ENCODE assay signal across 8 mouse cellular contexts in genomic region chr1:135788708-135789107, GRCm38 (mm10). TPM values are rescaled to one million over a fixed set of nuclear protein-coding genes. Genes with fewer than 3 reads are reported as not detected.
DNase-seq lines count a peak whose midpoint lies in the region; ATAC-seq and TF ChIP-seq lines count a peak whose summit lies in the region.

No protein-coding gene starts in this region.

- H3K27ac ChIP-seq in lung, embryonic 14.5 days (ENCODE audit: low read depth) = peak overlapping the region; percentile 12; the same call in 1 of the 2 replicates

- peak overlapping the region; percentile 74 for H3K4me3 ChIP-seq in megakaryocyte, embryonic 14.5 days (replicated peaks)
- H3K4me3 ChIP-seq in lung, embryonic 14.5 days (ENCODE audit: low read depth, low read length) = no peak overlapping the region

- no peak overlapping the region for H3K9ac ChIP-seq in lung, embryonic 14.5 days

- H3K9me3 ChIP-seq in megakaryocyte, embryonic 14.5 days = no peaks in the 10 kb centered on the region
- H3K9me3 ChIP-seq in lung, embryonic 14.5 days (ENCODE audit: low read depth, low read length) = no peaks in the 10 kb centered on the region

- peak; percentile 71 for DNase-seq in R1 (ENCODE audit: low read depth, low spot score)
- DNase-seq in heart, postnatal 25 days (ENCODE audit: low spot score) = peak; percentile 23
- DNase-seq in lung, embryonic 14.5 days = peak; percentile 59
- DNase-seq in urinary bladder, postnatal 25 days (ENCODE audit: low spot score) = peak; percentile 62
- DNase-seq in embryo, embryonic 11 days = no peak

- H3K27me3 ChIP-seq in megakaryocyte, embryonic 14.5 days (replicated peaks) = peaks cover 33% of the 10 kb centered on the region
- H3K27me3 ChIP-seq in lung, embryonic 14.5 days (ENCODE audit: insufficient read depth, low read length) = no peaks in the 10 kb centered on the region

- peak overlapping the region; percentile 39 for H3K4me2 ChIP-seq in lung, embryonic 14.5 days

- WGBS in lung, embryonic 14.5 days = 19% methylated on average over 10 of the region's 10 CpGs

- peaks cover 46% of the 10 kb centered on the region for H3K4me1 ChIP-seq in megakaryocyte, embryonic 14.5 days
- H3K4me1 ChIP-seq in lung, embryonic 14.5 days (ENCODE audit: insufficient read depth) = peaks cover 9% of the 10 kb centered on the region

- peak; percentile 57 for TF ChIP-seq CTCF in lung, embryonic 14.5 days (IDR thresholded peaks at IDR 0.05; ENCODE audit: low read depth)

- intact Hi-C loops in heart, postnatal 25 days (cut with DNase I) = loop anchor here (2.0 kb wide), 1 partner anchor 70 kb away; no protein-coding TSS in a partner anchor

- ATAC-seq in megakaryocyte, adult 5-6 weeks (ENCODE audit: poor library complexity, severe bottlenecking) = no peak
- no peak for ATAC-seq in lung, embryonic 14.5 days (ENCODE audit: insufficient read depth)
- no peak for ATAC-seq in frontal cortex, adult (ENCODE audit: low TSS enrichment)

- no peaks in the 10 kb centered on the region for H3K36me3 ChIP-seq in megakaryocyte, embryonic 14.5 days (replicated peaks; ENCODE audit: low read length)
- H3K36me3 ChIP-seq in lung, embryonic 14.5 days (ENCODE audit: insufficient read depth) = no peaks in the 10 kb centered on the region

RNA-seq across cellular contexts. Expression of gene Tnni1, which starts 9.5 kb away (rescaled TPM):
- polyA plus RNA-seq in megakaryocyte, embryonic 14.5 days (2012; ENCODE audit: insufficient read depth, low replicate concordance) = 0.82 TPM in 1 of 2 replicates, not detected in the other
- 0.36 and 0.45 TPM in 2 replicates for total RNA-seq in megakaryocyte, adult 5-6 weeks (2015)
- not detected in 2 replicates for total RNA-seq in megakaryocyte, adult 5-6 weeks (2017)
- 1 to 10 TPM; 2.0 to 2.3 TPM for total RNA-seq in heart, postnatal 25 days (2021)
- polyA plus RNA-seq in lung, embryonic 14.5 days (2014; fragmentation: Nextera tagmentation; extraction: Ambion mirVana) = 11.4 and 63.9 TPM in 2 replicates

RNA-seq across cellular contexts. Expression of gene Phlda3, which starts 22.8 kb away (rescaled TPM):
- polyA plus RNA-seq in megakaryocyte, embryonic 14.5 days (2012; ENCODE audit: insufficient read depth, low replicate concordance) = 104 and 232 TPM in 2 replicates
- 0.75 TPM in 1 of 2 replicates, not detected in the other for total RNA-seq in megakaryocyte, adult 5-6 weeks (2015)
- total RNA-seq in megakaryocyte, adult 5-6 weeks (2017) = 0.22 and 1.2 TPM in 2 replicates
- total RNA-seq in heart, postnatal 25 days (2021) = 10 to 100 TPM; 12.9 to 14.6 TPM
- polyA plus RNA-seq in lung, embryonic 14.5 days (2014; fragmentation: Nextera tagmentation; extraction: Ambion mirVana) = 75.4 and 79.5 TPM in 2 replicates

RNA-seq across cellular contexts. Expression of gene Lad1, which starts 29.7 kb away (rescaled TPM):
- polyA plus RNA-seq in megakaryocyte, embryonic 14.5 days (2012; ENCODE audit: insufficient read depth, low replicate concordance) = 0.07 TPM in 1 of 2 replicates, not detected in the other
- not detected in 2 replicates for total RNA-seq in megakaryocyte, adult 5-6 weeks (2015)
- total RNA-seq in megakaryocyte, adult 5-6 weeks (2017) = not detected in 2 replicates
- 1 to 10 TPM; 5.6 to 6.0 TPM for total RNA-seq in heart, postnatal 25 days (2021)
- 14.4 and 14.5 TPM in 2 replicates for polyA plus RNA-seq in lung, embryonic 14.5 days (2014; fragmentation: Nextera tagmentation; extraction: Ambion mirVana)

RNA-seq across cellular contexts. Expression of gene Tnnt2, which starts 47.4 kb away (rescaled TPM):
- polyA plus RNA-seq in megakaryocyte, embryonic 14.5 days (2012; ENCODE audit: insufficient read depth, low replicate concordance) = 0.59 TPM in 1 of 2 replicates, not detected in the other
- total RNA-seq in megakaryocyte, adult 5-6 weeks (2015) = not detected in 2 replicates
- not detected in 2 replicates for total RNA-seq in megakaryocyte, adult 5-6 weeks (2017)
- total RNA-seq in heart, postnatal 25 days (2021) = 1,000 to 10,000 TPM; 8,717 to 8,772 TPM
- polyA plus RNA-seq in lung, embryonic 14.5 days (2014; fragmentation: Nextera tagmentation; extraction: Ambion mirVana) = 6.0 and 57.2 TPM in 2 replicates

Comparison
In these comparisons a context has a peak if more than half of its experiments do, and no peak if none do; other contexts are left out.
1. RNA of gene Phlda3, which starts 22.8 kb away (total RNA-seq): 12.9 to 14.6 TPM in heart, postnatal 25 days; 0.22 to 1.2 TPM in megakaryocyte, adult 5-6 weeks; every median in the first group is over 4 times any median in the second.
2. RNA of gene Lad1, which starts 29.7 kb away (total RNA-seq): 5.6 to 6.0 TPM in heart, postnatal 25 days; not detected in megakaryocyte, adult 5-6 weeks; every median in the first group is over 4 times any median in the second.